Mouse (Mus musculus): ENCODE measurements around the gene Patj. TPM values are rescaled to one million over a fixed set of nuclear protein-coding genes. Genes with fewer than 3 reads are reported as not detected.

Gene Patj
- polyA plus RNA-seq, 1 experiment from 2014 or later = 28.4 TPM

DNA sequence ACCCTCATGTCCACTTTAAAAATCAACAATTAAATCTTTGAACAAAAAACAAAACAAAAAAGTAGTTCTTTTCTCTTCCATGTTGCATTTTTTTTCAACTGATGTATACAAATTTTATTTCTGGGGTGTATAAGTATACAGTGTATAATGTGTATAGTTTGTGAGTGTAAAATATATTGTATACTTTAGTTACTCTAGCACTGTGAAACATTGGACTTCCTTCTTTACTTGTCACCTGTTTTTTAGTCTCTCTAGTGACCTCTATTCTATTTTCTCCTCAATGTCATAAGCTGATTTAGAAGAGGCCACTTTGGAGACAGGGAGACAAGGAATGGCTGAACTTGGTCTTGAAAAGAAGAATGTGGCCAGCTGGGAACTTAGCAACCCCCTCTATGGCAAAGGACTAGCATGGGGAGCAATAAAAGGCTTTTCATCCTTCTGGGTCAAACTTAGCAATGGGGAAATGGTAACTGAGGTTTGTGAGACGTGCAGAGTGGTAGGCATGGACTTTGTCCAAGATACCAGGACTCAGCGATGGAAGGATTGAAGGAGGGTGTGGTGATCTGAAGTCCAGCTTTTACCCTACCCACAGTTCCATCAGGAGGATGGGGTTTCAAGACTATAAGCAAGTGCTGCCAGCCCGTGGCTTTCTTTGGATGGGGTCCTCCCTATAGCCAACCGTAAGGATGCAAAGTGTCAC is 54.1 kb downstream of the Patj start:
- no peaks in the 10 kb centered on the region for H3K4me1 ChIP-seq (ENCODE audit: insufficient read depth)
- 57% methylated on average over 4 of the region's 4 CpGs for WGBS
- H3K9me3 ChIP-seq (ENCODE audit: low read depth, low read length) = no peaks in the 10 kb centered on the region
- DNase-seq = no peak
- no peak overlapping the region for H3K4me3 ChIP-seq (ENCODE audit: low read depth, low read length)
- no peak overlapping the region for H3K9ac ChIP-seq
- H3K27me3 ChIP-seq (ENCODE audit: insufficient read depth, low read length) = no peaks in the 10 kb centered on the region
- H3K27ac ChIP-seq (ENCODE audit: low read depth) = no peak overlapping the region
- no peak overlapping the region for H3K4me2 ChIP-seq
- no peak for TF ChIP-seq CTCF (IDR thresholded peaks at IDR 0.05; ENCODE audit: low read depth)
- no peak for ATAC-seq (ENCODE audit: insufficient read depth)
- H3K36me3 ChIP-seq (ENCODE audit: insufficient read depth) = 0 out of 2 replicates have a peak, but pooled peaks cover 7% of the 10 kb centered on the region

DNA sequence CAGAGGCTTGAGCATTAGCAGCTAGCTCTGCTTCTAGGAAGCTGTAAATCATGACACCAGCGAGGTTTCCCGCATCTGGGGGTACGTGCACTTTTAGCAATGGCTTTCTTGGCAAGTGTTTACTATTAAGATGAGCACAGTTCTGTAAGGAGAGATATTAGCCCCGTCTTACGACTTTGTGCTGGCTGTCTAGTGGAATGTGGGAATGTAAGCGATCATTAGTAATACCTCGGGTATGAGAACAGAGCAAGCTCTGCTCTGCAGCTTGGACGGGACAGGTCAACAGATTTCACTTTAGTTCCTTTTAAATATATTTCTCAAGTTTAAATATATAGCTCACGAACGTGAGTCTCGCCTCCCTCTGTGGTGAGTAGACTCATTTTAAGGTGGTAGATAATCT is 54.7 kb downstream of the Patj start:
- no peaks in the 10 kb centered on the region for H3K27me3 ChIP-seq (ENCODE audit: insufficient read depth, low read length)
- no peak overlapping the region for H3K4me3 ChIP-seq (ENCODE audit: low read depth, low read length)
- DNase-seq (no peak), ATAC-seq (ENCODE audit: insufficient read depth) (no peak)
- H3K4me1 ChIP-seq (ENCODE audit: insufficient read depth) = no peaks in the 10 kb centered on the region
- H3K9me3 ChIP-seq (ENCODE audit: low read depth, low read length) = no peaks in the 10 kb centered on the region
- H3K9ac ChIP-seq = no peak overlapping the region
- TF ChIP-seq CTCF (IDR thresholded peaks at IDR 0.05; ENCODE audit: low read depth) = no peak
- H3K36me3 ChIP-seq (ENCODE audit: insufficient read depth) = 0 out of 2 replicates have a peak, but pooled peaks cover 7% of the 10 kb centered on the region
- 43% methylated on average over 11 of the region's 11 CpGs for WGBS
- H3K4me2 ChIP-seq = no peak overlapping the region
- no peak overlapping the region for H3K27ac ChIP-seq (ENCODE audit: low read depth)

DNA sequence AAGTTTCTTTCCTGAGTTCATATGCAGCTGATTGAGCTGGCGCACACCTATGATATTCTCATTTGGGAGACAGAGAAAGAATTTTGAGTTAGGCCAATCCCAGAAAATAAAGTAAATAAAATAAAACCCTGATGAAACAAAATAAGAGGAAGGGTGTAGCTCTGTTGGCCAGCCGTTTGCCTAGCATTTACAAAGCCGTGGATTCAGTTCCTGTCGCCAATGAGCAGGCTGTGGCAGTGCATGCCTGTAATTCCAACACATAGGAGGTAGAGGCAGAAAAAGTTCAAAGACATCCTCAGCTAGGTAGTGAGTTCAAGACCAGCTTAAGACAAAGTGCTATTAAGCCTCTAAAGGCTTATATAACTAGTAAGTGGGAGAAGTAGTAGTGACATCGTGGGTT is 55.2 kb downstream of the Patj start:
- no peak for TF ChIP-seq CTCF (IDR thresholded peaks at IDR 0.05; ENCODE audit: low read depth)
- Histone ChIP-seq H3K9me3 (ENCODE audit: low read depth, low read length) (no peaks in the 10 kb centered on the region), H3K27ac (ENCODE audit: low read depth) (no peak overlapping the region), H3K4me2 (no peak overlapping the region), H3K36me3 (ENCODE audit: insufficient read depth) (0 out of 2 replicates have a peak, but pooled peaks cover 7% of the 10 kb centered on the region), H3K27me3 (ENCODE audit: insufficient read depth, low read length) (no peaks in the 10 kb centered on the region), H3K4me3 (ENCODE audit: low read depth, low read length) (no peak overlapping the region), H3K4me1 (ENCODE audit: insufficient read depth) (no peaks in the 10 kb centered on the region), H3K9ac (no peak overlapping the region)
- ATAC-seq (ENCODE audit: insufficient read depth) (no peak), DNase-seq (no peak)
- WGBS = 71% methylated on average over 5 of the region's 5 CpGs

DNA sequence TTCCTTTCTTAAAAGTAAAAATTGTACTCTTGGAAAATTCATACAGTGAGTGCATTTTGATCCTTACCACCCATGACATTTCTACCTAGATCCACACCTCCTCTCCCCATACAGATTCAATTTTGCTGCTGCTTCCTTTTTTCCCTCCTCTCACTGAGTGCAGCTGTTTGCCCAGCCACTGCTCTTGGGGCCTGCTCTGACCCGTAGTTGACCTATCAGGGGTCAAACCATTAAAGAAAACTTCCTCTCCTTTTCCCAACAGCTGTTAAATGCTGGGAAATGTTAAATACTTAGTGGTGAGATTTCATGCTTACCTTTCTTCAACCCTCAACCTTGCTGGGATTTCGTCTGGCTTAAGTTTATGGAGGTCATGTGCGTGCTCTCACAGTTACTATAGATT is 55.7 kb downstream of the Patj start:
- no peak for DNase-seq
- Histone ChIP-seq H3K4me3 (ENCODE audit: low read depth, low read length) (no peak overlapping the region), H3K27me3 (ENCODE audit: insufficient read depth, low read length) (no peaks in the 10 kb centered on the region), H3K9me3 (ENCODE audit: low read depth, low read length) (no peaks in the 10 kb centered on the region), H3K9ac (no peak overlapping the region), H3K4me2 (no peak overlapping the region), H3K27ac (ENCODE audit: low read depth) (no peak overlapping the region), H3K36me3 (ENCODE audit: insufficient read depth) (0 out of 2 replicates have a peak, but pooled peaks cover 7% of the 10 kb centered on the region), H3K4me1 (ENCODE audit: insufficient read depth) (no peaks in the 10 kb centered on the region)
- no peak for TF ChIP-seq CTCF (IDR thresholded peaks at IDR 0.05; ENCODE audit: low read depth)
- ATAC-seq (ENCODE audit: insufficient read depth) = no peak
- 55% methylated on average over 3 of the region's 3 CpGs for WGBS

DNA sequence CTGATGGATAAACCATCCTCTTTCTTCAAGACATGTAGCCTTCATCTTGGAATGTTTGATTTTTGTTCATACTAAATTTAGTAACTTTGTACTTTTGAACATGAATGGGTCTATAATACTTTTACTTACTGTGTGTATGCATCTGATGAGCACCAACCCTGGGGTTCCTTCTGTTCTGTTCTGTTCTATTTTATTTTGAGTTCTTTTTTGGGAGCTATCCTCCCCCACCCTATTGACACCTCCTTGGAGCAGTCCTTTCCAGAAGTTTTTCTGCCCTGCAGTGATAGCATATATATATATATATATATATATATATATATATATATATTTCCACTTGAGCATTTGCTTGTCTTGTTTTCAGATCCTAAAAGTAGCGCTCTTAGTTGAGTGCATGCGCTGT is 57.1 kb downstream of the Patj start:
- H3K4me1 ChIP-seq (ENCODE audit: insufficient read depth) = no peaks in the 10 kb centered on the region
- H3K9ac ChIP-seq = no peak overlapping the region
- no peaks in the 10 kb centered on the region for H3K27me3 ChIP-seq (ENCODE audit: insufficient read depth, low read length)
- 100% methylated on average over 2 of the region's 2 CpGs for WGBS
- H3K9me3 ChIP-seq (ENCODE audit: low read depth, low read length) = no peaks in the 10 kb centered on the region
- H3K36me3 ChIP-seq (ENCODE audit: insufficient read depth) = 0 out of 2 replicates have a peak, but pooled peaks cover 7% of the 10 kb centered on the region
- H3K4me2 ChIP-seq = no peak overlapping the region
- no peak for ATAC-seq (ENCODE audit: insufficient read depth)
- no peak for DNase-seq
- H3K4me3 ChIP-seq (ENCODE audit: low read depth, low read length) = no peak overlapping the region
- TF ChIP-seq CTCF (IDR thresholded peaks at IDR 0.05; ENCODE audit: low read depth) = no peak
- no peak overlapping the region for H3K27ac ChIP-seq (ENCODE audit: low read depth)

DNA sequence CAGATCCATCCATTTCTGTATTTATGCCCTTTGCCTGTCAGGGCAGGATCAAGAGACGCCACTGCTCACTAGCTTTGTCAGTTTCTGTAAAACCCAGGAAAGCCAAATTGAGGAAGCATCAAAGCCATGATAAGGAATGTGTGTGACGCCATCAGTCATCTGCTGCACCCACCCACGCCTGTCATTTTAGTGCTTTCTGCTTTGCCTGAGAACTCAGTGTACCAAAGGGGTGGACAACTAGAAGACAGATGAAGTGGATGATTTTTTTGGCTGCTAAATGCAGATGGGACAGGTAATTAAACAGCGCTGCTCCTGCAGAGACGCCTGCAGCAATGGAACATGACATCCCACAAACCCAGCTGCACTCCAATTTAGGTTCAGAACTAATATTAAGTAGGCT is 57.6 kb downstream of the Patj start:
- Histone ChIP-seq H3K9ac (no peak overlapping the region), H3K27me3 (ENCODE audit: insufficient read depth, low read length) (no peaks in the 10 kb centered on the region), H3K4me2 (no peak overlapping the region), H3K36me3 (ENCODE audit: insufficient read depth) (0 out of 2 replicates have a peak, but pooled peaks cover 7% of the 10 kb centered on the region), H3K9me3 (ENCODE audit: low read depth, low read length) (no peaks in the 10 kb centered on the region), H3K4me3 (ENCODE audit: low read depth, low read length) (no peak overlapping the region), H3K4me1 (ENCODE audit: insufficient read depth) (no peaks in the 10 kb centered on the region), H3K27ac (ENCODE audit: low read depth) (no peak overlapping the region)
- TF ChIP-seq CTCF (IDR thresholded peaks at IDR 0.05; ENCODE audit: low read depth) = no peak
- WGBS = 60% methylated on average over 5 of the region's 5 CpGs
- no peak for ATAC-seq (ENCODE audit: insufficient read depth)
- no peak for DNase-seq

DNA sequence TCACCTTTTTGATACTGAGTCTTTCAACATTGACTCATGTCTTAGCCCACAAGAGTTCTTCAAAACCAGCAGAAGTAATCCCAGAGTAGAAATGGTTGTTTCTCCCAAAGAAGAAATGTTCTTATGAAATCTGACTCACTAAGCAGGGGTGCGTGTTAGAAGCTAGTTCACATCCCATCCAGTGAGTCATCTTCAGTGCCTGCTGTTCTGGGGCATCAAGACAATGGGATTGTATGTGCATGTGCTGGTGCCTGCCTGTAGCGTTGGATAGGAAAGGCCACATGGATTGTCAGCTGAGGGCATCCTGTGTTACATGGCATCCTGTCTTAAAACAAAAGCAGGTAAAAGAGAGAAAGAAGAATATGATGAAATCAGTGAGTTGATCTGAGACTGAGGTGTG is 59.8 kb downstream of the Patj start:
- Histone ChIP-seq H3K4me1 (ENCODE audit: insufficient read depth) (no peaks in the 10 kb centered on the region), H3K9ac (no peak overlapping the region), H3K36me3 (ENCODE audit: insufficient read depth) (0 out of 2 replicates have a peak, but pooled peaks cover 7% of the 10 kb centered on the region), H3K27me3 (ENCODE audit: insufficient read depth, low read length) (no peaks in the 10 kb centered on the region), H3K4me3 (ENCODE audit: low read depth, low read length) (no peak overlapping the region), H3K4me2 (no peak overlapping the region), H3K9me3 (ENCODE audit: low read depth, low read length) (no peaks in the 10 kb centered on the region), H3K27ac (ENCODE audit: low read depth) (no peak overlapping the region)
- 85% methylated on average over 2 of the region's 2 CpGs for WGBS
- ATAC-seq (ENCODE audit: insufficient read depth) (no peak), DNase-seq (no peak)
- TF ChIP-seq CTCF (IDR thresholded peaks at IDR 0.05; ENCODE audit: low read depth) = no peak

Data from lung, embryonic 14.5 days (tissue).